Mouse (Mus musculus): ENCODE results near the gene Gsdmc4. TPM values are rescaled to one million over a fixed set of nuclear protein-coding genes. Genes with fewer than 3 reads are reported as not detected.
"Not testable (repeated sequence)": the region's sequence is repeated elsewhere in the genome, so short reads cannot be mapped to it uniquely, and the experiment has no call there.

The Gsdmc4 gene
- polyA plus RNA-seq, 1 experiment from 2014 or later = not detected

DNA sequence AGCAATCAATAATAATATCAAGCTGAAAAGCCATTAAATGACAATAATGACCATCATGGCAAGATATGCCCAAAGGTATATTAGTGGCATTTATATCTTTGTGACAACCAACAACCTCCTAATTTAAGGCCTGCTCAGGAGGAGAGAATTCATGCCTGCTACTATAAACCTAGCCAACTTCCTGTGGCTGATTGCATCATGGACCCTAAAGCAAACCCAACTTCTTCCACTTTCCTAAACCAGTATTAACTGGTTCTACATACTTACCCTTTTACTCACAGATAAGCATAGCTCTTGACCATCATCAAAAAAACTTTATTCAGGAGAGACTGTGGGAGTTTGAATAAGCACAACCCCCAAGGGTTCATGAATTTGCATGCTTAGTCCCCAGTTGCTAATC lies 35.9 kb downstream of the Gsdmc4 start:
- not testable (repeated sequence) for H3K4me2 ChIP-seq; ATAC-seq (replicated peaks; ENCODE audit: insufficient number of reproducible peaks, low FRiP score, low TSS enrichment); H3K9me3 ChIP-seq (replicated peaks; ENCODE audit: control insufficient read depth, low read length); H3K4me3 ChIP-seq (ENCODE audit: low read depth, low read length); H3K27ac ChIP-seq (ENCODE audit: low read depth, low read length); H3K27me3 ChIP-seq (ENCODE audit: control insufficient read depth, insufficient read depth, low read length); H3K36me3 ChIP-seq (ENCODE audit: control insufficient read depth, insufficient read depth, low read length); H3K4me1 ChIP-seq (ENCODE audit: control insufficient read depth, insufficient read depth, low read length); H3K9ac ChIP-seq (ENCODE audit: low read depth, low read length)

DNA sequence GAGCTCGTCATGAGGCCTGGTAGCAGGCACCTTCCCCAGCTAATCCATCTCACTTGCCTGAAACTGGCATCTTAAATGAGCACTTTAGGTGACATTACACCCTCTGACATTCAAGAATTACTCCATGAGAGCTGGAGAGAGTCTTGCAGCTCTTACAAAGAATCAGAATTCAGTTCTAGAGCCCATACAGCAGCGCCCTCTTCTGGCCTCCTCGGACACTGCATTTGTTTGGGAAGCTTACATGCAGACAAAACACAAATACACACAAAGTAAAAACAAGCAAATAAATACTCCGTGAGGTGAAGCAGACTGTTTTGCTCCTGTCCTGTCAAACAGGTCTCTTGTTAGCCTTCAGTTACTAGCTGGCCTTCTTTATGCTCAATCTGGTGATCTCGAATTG lies 50.1 kb downstream of the Gsdmc4 start:
- not testable (repeated sequence) for H3K27me3 ChIP-seq (ENCODE audit: control insufficient read depth, insufficient read depth, low read length); H3K4me2 ChIP-seq; ATAC-seq (replicated peaks; ENCODE audit: insufficient number of reproducible peaks, low FRiP score, low TSS enrichment); H3K27ac ChIP-seq (ENCODE audit: low read depth, low read length); H3K9ac ChIP-seq (ENCODE audit: low read depth, low read length); H3K36me3 ChIP-seq (ENCODE audit: control insufficient read depth, insufficient read depth, low read length); H3K9me3 ChIP-seq (replicated peaks; ENCODE audit: control insufficient read depth, low read length); H3K4me1 ChIP-seq (ENCODE audit: control insufficient read depth, insufficient read depth, low read length); H3K4me3 ChIP-seq (ENCODE audit: low read depth, low read length)
- 37% methylated on average over 5 of the region's 5 CpGs for WGBS (ENCODE audit: insufficient replicate concordance)

Other genes with a start within 250 kb of the Gsdmc4 start
- gene Gsdmc2, start 67.1 kb downstream of the Gsdmc4 start, polyA plus RNA-seq (2014; fragmentation: Nextera tagmentation; extraction: Ambion mirVana) = not detected in 2 replicates
- not detected in 2 replicates for gene Gsdmc3, start 33.7 kb downstream of the Gsdmc4 start, polyA plus RNA-seq (2014; fragmentation: Nextera tagmentation; extraction: Ambion mirVana)
- 63.9 and 66.5 TPM in 2 replicates for gene Fam49b, start 148.2 kb upstream of the Gsdmc4 start, polyA plus RNA-seq (2014; fragmentation: Nextera tagmentation; extraction: Ambion mirVana)

All from heart, embryonic 11.5 days (tissue).